In the genomic region with DNA sequence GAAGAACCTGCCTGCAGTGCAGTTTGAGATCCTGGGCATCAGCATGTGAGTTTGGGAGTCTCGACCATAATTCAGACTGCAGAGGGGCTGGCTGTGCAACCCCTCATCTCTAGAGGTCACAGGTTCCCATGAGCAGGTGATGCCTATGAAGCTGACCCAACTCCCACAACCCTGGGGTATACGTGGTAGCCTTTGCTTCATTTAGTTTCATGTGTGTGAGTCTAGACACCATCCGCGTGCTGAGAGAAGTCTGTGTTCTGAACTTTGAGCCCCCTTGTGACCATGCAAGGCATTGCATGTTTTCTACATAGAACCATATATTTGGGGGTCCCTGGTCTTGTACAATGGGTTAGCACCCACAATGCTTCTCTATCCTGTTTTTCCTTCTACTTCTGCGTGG, we compare ENCODE assay signal across 9 mouse cellular contexts. TPM values are rescaled to one million over a fixed set of nuclear protein-coding genes. Genes with fewer than 3 reads are reported as not detected.
A peak's percentile ranks its signal among the peaks of the same experiment; 100 is the strongest.
DNase-seq lines count a peak whose midpoint lies in the region; ATAC-seq and TF ChIP-seq lines count a peak whose summit lies in the region.
"Had no signal": no experiment of that assay in that cellular context is flagged by ENCODE, and none has a peak within 500 bp of the region (broad histone marks: within the 10 kb centered on the region; RNA-seq: fewer than 3 reads in every experiment).

No protein-coding gene starts in this region.

- peak; percentile 51 to 57 for DNase-seq in layer of hippocampus, postnatal 10 days (ENCODE audit: low spot score in 2 of 2)
- no peak for DNase-seq in layer of hippocampus, adult 9-10 months (ENCODE audit: low spot score)
- peak; percentile 64 for DNase-seq in MEL (ENCODE audit: low read depth, low spot score)
- DNase-seq in brain, embryonic 14.5 days (ENCODE audit: low read depth) = peak; percentile 72
- peak; percentile 39 for DNase-seq in liver, embryonic 11.5 days (ENCODE audit: low spot score)
- DNase-seq in gastrocnemius, postnatal 14 days = no peak

- ATAC-seq in hindbrain, embryonic 15.5 days (ENCODE audit: low FRiP score, low read depth) = peak; percentile 53; the same call in 1 of the 2 replicates
- ATAC-seq in liver, embryonic 11.5 days (replicated peaks; ENCODE audit: low FRiP score) = no peak
- ATAC-seq in neural tube, embryonic 14.5 days (ENCODE audit: low read depth) = peak; percentile 39; the same call in 1 of the 2 replicates

- TF ChIP-seq RAD21 in MEL (IDR thresholded peaks at IDR 0.05; ENCODE audit: low read depth, low read length) = peak; percentile 47

- intact Hi-C loops in gastrocnemius, postnatal 14 days (cut with DNase I; ENCODE audit: low total_unique reads) = loop anchor here (5.0 kb wide), 1 partner anchor 69 kb away; no protein-coding TSS in a partner anchor

- no peaks in the 10 kb centered on the region for H3K9me3 ChIP-seq in MEL (replicated peaks; ENCODE audit: insufficient read depth, low read length)
- no peaks in the 10 kb centered on the region for H3K9me3 ChIP-seq in hindbrain, embryonic 15.5 days
- no peaks in the 10 kb centered on the region for H3K9me3 ChIP-seq in liver, embryonic 11.5 days (ENCODE audit: control insufficient read depth, low read length)
- H3K9me3 ChIP-seq in neural tube, embryonic 14.5 days (ENCODE audit: control insufficient read depth, low read length) = no peaks in the 10 kb centered on the region

- no peaks in the 10 kb centered on the region for H3K4me1 ChIP-seq in MEL (ENCODE audit: control insufficient read depth in 1 of 2, insufficient read depth in 2 of 2, low read length in 2 of 2)
- H3K4me1 ChIP-seq in hindbrain, embryonic 15.5 days (replicated peaks) = peaks cover 9% of the 10 kb centered on the region; the same call in 1 of the 2 replicates
- no peaks in the 10 kb centered on the region for H3K4me1 ChIP-seq in liver, embryonic 11.5 days (replicated peaks; ENCODE audit: control insufficient read depth, insufficient read depth, low read length)
- peaks cover 10% of the 10 kb centered on the region; the same call in 1 of the 2 replicates for H3K4me1 ChIP-seq in neural tube, embryonic 14.5 days (ENCODE audit: control insufficient read depth, insufficient read depth, low read length)

- H3K36me3 ChIP-seq in MEL (ENCODE audit: control insufficient read depth in 1 of 2, insufficient read depth in 2 of 2, low read length in 2 of 2) = no peaks in the 10 kb centered on the region
- no peaks in the 10 kb centered on the region for H3K36me3 ChIP-seq in hindbrain, embryonic 15.5 days
- H3K36me3 ChIP-seq in liver, embryonic 11.5 days (ENCODE audit: control insufficient read depth, insufficient read depth, low read length) = no peaks in the 10 kb centered on the region
- H3K36me3 ChIP-seq in neural tube, embryonic 14.5 days (ENCODE audit: control insufficient read depth, insufficient read depth, low read length) = no peaks in the 10 kb centered on the region

- peak; percentile 51 to 71 (median 68) for TF ChIP-seq CTCF in MEL (IDR thresholded peaks at IDR 0.05 in 2 of 3, conservative IDR thresholded peaks at IDR 0.05 in 1 of 3; ENCODE audit: control insufficient read depth in 1 of 3, insufficient read depth in 1 of 3, low read depth in 2 of 3, low read length in 3 of 3, poor library complexity in 1 of 3, severe bottlenecking in 1 of 3)
- peak; percentile 64; the same call in 1 of the 2 replicates for TF ChIP-seq CTCF in brain, embryonic 14.5 days (IDR thresholded peaks at IDR 0.05; ENCODE audit: borderline replicate concordance, extremely low read depth, insufficient read depth, insufficient read length)

- no peak for TF ChIP-seq POLR2A in MEL (IDR thresholded peaks at IDR 0.05; ENCODE audit: control insufficient read depth in 1 of 2, insufficient read depth in 1 of 2, low read depth in 1 of 2, low read length in 2 of 2, poor library complexity in 1 of 2)
- no peak for TF ChIP-seq POLR2A in brain, embryonic 14.5 days (IDR thresholded peaks at IDR 0.05; ENCODE audit: borderline replicate concordance, extremely low read depth, insufficient read depth, insufficient read length, poor library complexity, severe bottlenecking)

- 27% methylated on average over 5 of the region's 5 CpGs for WGBS in hindbrain, embryonic 15.5 days
- 32% methylated on average over 5 of the region's 5 CpGs for WGBS in liver, embryonic 11.5 days
- 26% methylated on average over 5 of the region's 5 CpGs for WGBS in neural tube, embryonic 14.5 days

- H3K79me2 ChIP-seq in MEL (ENCODE audit: control insufficient read depth, insufficient read depth, low read length, poor library complexity) = no peaks in the 10 kb centered on the region

- H3K4me2 ChIP-seq in hindbrain, embryonic 15.5 days = no peak overlapping the region
- H3K4me2 ChIP-seq in liver, embryonic 11.5 days = no peak overlapping the region
- H3K4me2 ChIP-seq in neural tube, embryonic 14.5 days (ENCODE audit: low read depth, low read length) = no peak overlapping the region

- no peak overlapping the region for H3K27ac ChIP-seq in MEL (ENCODE audit: control insufficient read depth, low read depth, low read length)
- no peak overlapping the region for H3K27ac ChIP-seq in hindbrain, embryonic 15.5 days (replicated peaks)
- H3K27ac ChIP-seq in liver, embryonic 11.5 days (ENCODE audit: low read depth, low read length) = no peak overlapping the region
- no peak overlapping the region for H3K27ac ChIP-seq in neural tube, embryonic 14.5 days (ENCODE audit: low read depth, low read length)
- H3K27ac ChIP-seq: macrophage had no signal

- no peak overlapping the region for H3K4me3 ChIP-seq in MEL (ENCODE audit: control insufficient read depth in 1 of 2, insufficient read depth in 1 of 2, low read depth in 2 of 2, low read length in 2 of 2)
- no peak overlapping the region for H3K4me3 ChIP-seq in hindbrain, embryonic 15.5 days
- H3K4me3 ChIP-seq in liver, embryonic 11.5 days (ENCODE audit: low read depth, low read length) = no peak overlapping the region
- no peak overlapping the region for H3K4me3 ChIP-seq in neural tube, embryonic 14.5 days (ENCODE audit: low read depth, low read length)

- H3K9ac ChIP-seq in MEL (ENCODE audit: control insufficient read depth, low read depth, low read length, poor library complexity, severe bottlenecking) = no peak overlapping the region
- H3K9ac ChIP-seq in hindbrain, embryonic 15.5 days = no peak overlapping the region
- H3K9ac ChIP-seq in liver, embryonic 11.5 days (ENCODE audit: low read depth, low read length) = no peak overlapping the region
- H3K9ac ChIP-seq in neural tube, embryonic 14.5 days (replicated peaks; ENCODE audit: low read depth, low read length) = no peak overlapping the region

- TF ChIP-seq EP300 in MEL (IDR thresholded peaks at IDR 0.05; ENCODE audit: low read depth in 1 of 2, low read length in 2 of 2) = no peak

- no peaks in the 10 kb centered on the region; a peak in 1 of 4 replicates for H3K27me3 ChIP-seq in MEL (ENCODE audit: control insufficient read depth in 1 of 2, insufficient read depth in 2 of 2, low read length in 2 of 2)
- no peaks in the 10 kb centered on the region for H3K27me3 ChIP-seq in hindbrain, embryonic 15.5 days
- H3K27me3 ChIP-seq in liver, embryonic 11.5 days (replicated peaks; ENCODE audit: control insufficient read depth, insufficient read depth, low read length) = 0 out of 2 replicates have a peak, but pooled peaks cover 2% of the 10 kb centered on the region
- no peaks in the 10 kb centered on the region for H3K27me3 ChIP-seq in neural tube, embryonic 14.5 days (ENCODE audit: control insufficient read depth, insufficient read depth, low read length)

TF ChIP-seq in MEL, 35 proteins besides CTCF, POLR2A, EP300 and RAD21 (continues in another document):
- TF ChIP-seq SIN3A (IDR thresholded peaks at IDR 0.05; ENCODE audit: low read length) = no peak
- TF ChIP-seq TCF12 (IDR thresholded peaks at IDR 0.05; ENCODE audit: low read depth, low read length) = no peak
- no peak for TF ChIP-seq CHD2 (IDR thresholded peaks at IDR 0.05; ENCODE audit: low read length)
- no peak for TF ChIP-seq USF1 (IDR thresholded peaks at IDR 0.05; ENCODE audit: low read depth, low read length)
- no peak for TF ChIP-seq KAT2A (conservative IDR thresholded peaks at IDR 0.05; ENCODE audit: low read depth, low read length)
- TF ChIP-seq MAFK (IDR thresholded peaks at IDR 0.05; ENCODE audit: borderline replicate concordance, low read depth, low read length) = no peak
- no peak for TF ChIP-seq MEF2A (IDR thresholded peaks at IDR 0.05; ENCODE audit: extremely low read depth, insufficient replicate concordance, low read depth, low read length, poor library complexity, severe bottlenecking)
- no peak for TF ChIP-seq ELF1 (IDR thresholded peaks at IDR 0.05; ENCODE audit: low read depth, low read length)
- TF ChIP-seq TAL1 (IDR thresholded peaks at IDR 0.05; ENCODE audit: low read length) = no peak
- TF ChIP-seq SMC3 (IDR thresholded peaks at IDR 0.05; ENCODE audit: low read depth, low read length) = peak; percentile 81
- no peak for TF ChIP-seq RCOR1 (IDR thresholded peaks at IDR 0.05; ENCODE audit: low read depth, low read length)
- TF ChIP-seq TBP (IDR thresholded peaks at IDR 0.05; ENCODE audit: low read depth, low read length) = no peak
- TF ChIP-seq ETS1 (IDR thresholded peaks at IDR 0.05; ENCODE audit: low read depth, low read length) = no peak

RNA-seq across cellular contexts. Expression of a gene that starts 23.9 kb away (rescaled TPM):
- total RNA-seq in layer of hippocampus, postnatal 10 days (2021) = 10 to 100 TPM in 1 of 2 experiments, 1 to 10 TPM in 1; 9.4 to 11.4 TPM
- 48.5 and 53.1 TPM in 2 replicates for total RNA-seq in MEL (2012; rRNA removed)
- 100 to 1,000 TPM in 1 of 2 experiments, 10 to 100 TPM in 1; 78.0 to 321 TPM for polyA plus RNA-seq in MEL (2012; ENCODE audit: insufficient read depth in 1 of 2, insufficient read length in 2 of 2, low read depth in 1 of 2, low replicate concordance in 2 of 2, missing spikeins in 1 of 2)
- 12.2 and 14.7 TPM in 2 replicates for polyA plus RNA-seq in brain, embryonic 14.5 days (2012; rRNA removed)
- polyA plus RNA-seq in hindbrain, embryonic 15.5 days (2015; fragmentation: Nextera tagmentation; extraction: Ambion mirVana) = 19.4 and 20.4 TPM in 2 replicates
- 191 and 205 TPM in 2 replicates for polyA plus RNA-seq in liver, embryonic 11.5 days (2014; fragmentation: Nextera tagmentation; extraction: Ambion mirVana)
- 16.4 and 16.7 TPM in 2 replicates for polyA plus RNA-seq in neural tube, embryonic 14.5 days (2014; fragmentation: Nextera tagmentation; extraction: Ambion mirVana)
- total RNA-seq in gastrocnemius, postnatal 14 days (2021) = 1 to 10 TPM; 1.2 to 2.1 TPM

RNA-seq across cellular contexts. Expression of a gene that starts 51.8 kb away (rescaled TPM):
- total RNA-seq in layer of hippocampus, postnatal 10 days (2021) = 10 to 100 TPM; 17.6 to 19.7 TPM
- 9.0 and 10.2 TPM in 2 replicates for total RNA-seq in MEL (2012; rRNA removed)
- 10 to 100 TPM in 1 of 2 experiments, not detected in 1; 14.7 TPM for polyA plus RNA-seq in MEL (2012; ENCODE audit: insufficient read depth in 1 of 2, insufficient read length in 2 of 2, low read depth in 1 of 2, low replicate concordance in 2 of 2, missing spikeins in 1 of 2)
- polyA plus RNA-seq in brain, embryonic 14.5 days (2012; rRNA removed) = 15.7 and 21.7 TPM in 2 replicates
- 30.8 and 31.1 TPM in 2 replicates for polyA plus RNA-seq in hindbrain, embryonic 15.5 days (2015; fragmentation: Nextera tagmentation; extraction: Ambion mirVana)
- 11.9 and 12.4 TPM in 2 replicates for polyA plus RNA-seq in liver, embryonic 11.5 days (2014; fragmentation: Nextera tagmentation; extraction: Ambion mirVana)
- polyA plus RNA-seq in neural tube, embryonic 14.5 days (2014; fragmentation: Nextera tagmentation; extraction: Ambion mirVana) = 31.3 and 32.8 TPM in 2 replicates
- 10 to 100 TPM; 15.8 to 17.9 TPM for total RNA-seq in gastrocnemius, postnatal 14 days (2021)

Comparison
In these comparisons a context has a peak if more than half of its experiments do, and no peak if none do; other contexts are left out.
1. DNase-seq: peak in layer of hippocampus, postnatal 10 days (2 of 2), MEL (single experiment), brain, embryonic 14.5 days (single experiment) and liver, embryonic 11.5 days (single experiment); none in layer of hippocampus, adult 9-10 months (single experiment) and gastrocnemius, postnatal 14 days (single experiment).